Mouse (Mus musculus) layer of hippocampus, adult 2 months (tissue): ENCODE measurements around the gene Trappc2l. TPM values are rescaled to one million over a fixed set of nuclear protein-coding genes. Genes with fewer than 3 reads are reported as not detected.
"Not testable (repeated sequence)": the region's sequence is repeated elsewhere in the genome, so short reads cannot be mapped to it uniquely, and the experiment has no call there.

Experiments
- DNase-seq, 2 experiments: peaks; one replicate each; pipeline ENCODE4 v3.0.0; 2022; ENCODE audit warnings: low spot score in 2 of 2
- H3K27ac ChIP-seq: fragments of 200-600 bp; 2 replicates; pipeline ENCODE4 v1.8.1; 2022
- H3K4me3 ChIP-seq: fragments of 200-600 bp; 2 replicates; pipeline ENCODE4 v1.8.1; 2022; ENCODE audit warnings: mild to moderate bottlenecking
- CTCF ChIP-seq: fragments of 200-600 bp; conservative IDR thresholded peaks from 2 replicates; pipeline ENCODE4 v1.8.1; 2022; ENCODE audit warnings: antibody characterized with exemption, mild to moderate bottlenecking, moderate library complexity
- long read RNA-seq, 2 experiments: library from polyadenylated mRNA; stranded (forward); transcript quantifications; one replicate each; pipeline ENCODE4 v2.0.0; 2021; ENCODE audit warnings: borderline mapping rate in 2 of 2
- total RNA-seq, 2 experiments: library from RNA; stranded (reverse); gene quantifications; 2 replicates each; pipeline ENCODE4 v1.2.3; 2021

Gene Trappc2l
- 10 to 100 TPM; 77.3 to 88.6 TPM for total RNA-seq
- long read RNA-seq, experiment 1, transcript Trappc2l-201 (5 exons, 1,659 nt) = major isoform, 51 of 69 reads
- long read RNA-seq, experiment 1, partial matches to known transcripts = 9 of 69 reads
- long read RNA-seq, experiment 1, other reads (novel, unspliced or antisense) = 8 of 69 reads
- long read RNA-seq, experiment 2, transcript Trappc2l-201 (5 exons, 1,659 nt) = major isoform, 82 of 102 reads
- long read RNA-seq, experiment 2, partial matches to known transcripts = 10 of 102 reads
- long read RNA-seq, experiment 2, other reads (novel, unspliced or antisense) = 10 of 102 reads

GRCm38 (mm10) chr8:122611295-122612133 lies at the start of gene Trappc2l, which contains the start of gene Galns:
Gene Trappc2l (plus strand): TSS chr8:122611640.
Gene Galns (minus strand): TSS chr8:122611463.
- DNase-seq = peak; percentile 92 to 96
- peak; percentile 68 for TF ChIP-seq CTCF
- Histone ChIP-seq H3K4me3 (peak within 1 kb of the TSS; percentile 79), H3K27ac (peak within 1 kb of the TSS; percentile 96)

GRCm38 (mm10) chr8:122564363-122565352 lies 46.8 kb upstream of the Trappc2l start:
- TF ChIP-seq CTCF = no peak
- H3K27ac ChIP-seq = 0 out of 2 replicates have a peak overlapping the region, but pooled peaks have one; percentile 14
- H3K4me3 ChIP-seq = no peak overlapping the region
- DNase-seq = no peak

- no peak for TF ChIP-seq CTCF
Measured at GRCm38 (mm10) chr8:122566766-122567165, 44.7 kb upstream of the Trappc2l start.

GRCm38 (mm10) chr8:122567361-122568108 lies 43.9 kb upstream of the Trappc2l start, which contains the start of gene Cdt1:
Gene Cdt1 (plus strand): TSS chr8:122568015.
- peak; percentile 93 to 95 for DNase-seq
- H3K27ac ChIP-seq = peak within 1 kb of the TSS; percentile 92
- peak; percentile 23 for TF ChIP-seq CTCF
- peak within 1 kb of the TSS; percentile 83 for H3K4me3 ChIP-seq

More at GRCm38 (mm10) chr8:122566766-122567165, 44.7 kb upstream of the Trappc2l start:
- DNase-seq = no peak
- H3K4me3 ChIP-seq = peak overlapping the region; percentile 83
- H3K27ac ChIP-seq = peak overlapping the region; percentile 92

- no peak for TF ChIP-seq CTCF
- peak overlapping the region; percentile 83 for H3K4me3 ChIP-seq
- peak overlapping the region; percentile 12; the same call in 1 of the 2 replicates for H3K27ac ChIP-seq
- no peak for DNase-seq
Measured at GRCm38 (mm10) chr8:122568109-122568504, 43.3 kb upstream of the Trappc2l start.

GRCm38 (mm10) chr8:122568881-122569309 lies 42.5 kb upstream of the Trappc2l start:
- H3K4me3 ChIP-seq = no peak overlapping the region
- H3K27ac ChIP-seq = no peak overlapping the region
- DNase-seq = no peak
- no peak for TF ChIP-seq CTCF

GRCm38 (mm10) chr8:122569329-122569728 lies 42.1 kb upstream of the Trappc2l start:
- H3K4me3 ChIP-seq = no peak overlapping the region
- TF ChIP-seq CTCF = no peak
- no peak for DNase-seq
- H3K27ac ChIP-seq = no peak overlapping the region

- H3K4me3 ChIP-seq = no peak overlapping the region
- H3K27ac ChIP-seq = no peak overlapping the region
- DNase-seq = no peak
- no peak for TF ChIP-seq CTCF
Measured at GRCm38 (mm10) chr8:122569996-122570395, 41.4 kb upstream of the Trappc2l start.

GRCm38 (mm10) chr8:122571153-122571552 lies 40.3 kb upstream of the Trappc2l start:
- DNase-seq = no peak
- Histone ChIP-seq H3K27ac (no peak overlapping the region), H3K4me3 (no peak overlapping the region)
- no peak for TF ChIP-seq CTCF

GRCm38 (mm10) chr8:122571750-122572267 lies 39.6 kb upstream of the Trappc2l start:
- Histone ChIP-seq H3K4me3 (no peak overlapping the region), H3K27ac (no peak overlapping the region)
- no peak for TF ChIP-seq CTCF
- DNase-seq = no peak

GRCm38 (mm10) chr8:122572751-122573150 lies 38.7 kb upstream of the Trappc2l start:
- no peak for TF ChIP-seq CTCF
- Histone ChIP-seq H3K4me3 (no peak overlapping the region), H3K27ac (no peak overlapping the region)
- DNase-seq = no peak

- H3K27ac ChIP-seq, H3K4me3 ChIP-seq, DNase-seq: not testable (repeated sequence)
Measured at GRCm38 (mm10) chr8:122573176-122573575, 38.3 kb upstream of the Trappc2l start.
